Mouse (Mus musculus) adrenal gland, adult 18-20 months (tissue): ENCODE data around the gene Ctnnd1. TPM values are rescaled to one million over a fixed set of nuclear protein-coding genes. Genes with fewer than 3 reads are reported as not detected.
A peak's percentile ranks its signal among the peaks of the same experiment; 100 is the strongest.

ENCODE experiments used
- DNase-seq, 2 experiments: peaks; one replicate each; pipeline ENCODE4 v3.0.0; 2021 to 2022; ENCODE audit warnings: low spot score in 2 of 2
- total RNA-seq, 2 experiments: library from RNA; stranded (reverse); gene quantifications; 1 replicate in 1 of 2; 2 replicates in 1 of 2; pipeline ENCODE4 v1.2.3; 2021

Gene Ctnnd1
- total RNA-seq, 2 experiments from 2014 or later: 123 to 129 TPM

GRCm38 (mm10) chr2:84648369-84648768, 2.2 kb downstream of the Ctnnd1 start:
- DNase-seq: no peak

- no peak for DNase-seq
These were observed 3.5 kb downstream of the Ctnnd1 start for GRCm38 (mm10) chr2:84647051-84647568.

- no peak for DNase-seq
These were observed 4.4 kb downstream of the Ctnnd1 start for GRCm38 (mm10) chr2:84646138-84646537.

- no peak for DNase-seq
These were observed 9.7 kb downstream of the Ctnnd1 start for GRCm38 (mm10) chr2:84640833-84641232.

- no peak for DNase-seq
These were observed 11.9 kb downstream of the Ctnnd1 start for GRCm38 (mm10) chr2:84638428-84639220.

- no peak for DNase-seq
These were observed 13.0 kb downstream of the Ctnnd1 start for GRCm38 (mm10) chr2:84637452-84638165.

GRCm38 (mm10) chr2:84636231-84636741, 14.3 kb downstream of the Ctnnd1 start:
- no peak for DNase-seq

- peak; percentile 64 to 70 for DNase-seq
These were observed 15.0 kb downstream of the Ctnnd1 start for GRCm38 (mm10) chr2:84635611-84636010.

GRCm38 (mm10) chr2:84634934-84635482, 15.6 kb downstream of the Ctnnd1 start:
- DNase-seq: no peak

- no peak for DNase-seq
These were observed 16.6 kb downstream of the Ctnnd1 start for GRCm38 (mm10) chr2:84634006-84634405.

GRCm38 (mm10) chr2:84632999-84633398, 17.6 kb downstream of the Ctnnd1 start:
- no peak for DNase-seq

- no peak for DNase-seq
These were observed 18.6 kb downstream of the Ctnnd1 start for GRCm38 (mm10) chr2:84632001-84632400.

- DNase-seq: no peak
These were observed 23.5 kb downstream of the Ctnnd1 start for GRCm38 (mm10) chr2:84627036-84627435.

- DNase-seq: no peak
These were observed 24.1 kb downstream of the Ctnnd1 start for GRCm38 (mm10) chr2:84626366-84626975.

GRCm38 (mm10) chr2:84624201-84624600, 26.4 kb downstream of the Ctnnd1 start:
- no peak for DNase-seq

GRCm38 (mm10) chr2:84623428-84624119, 27.0 kb downstream of the Ctnnd1 start:
- no peak for DNase-seq

GRCm38 (mm10) chr2:84622668-84623067, 27.9 kb downstream of the Ctnnd1 start:
- DNase-seq: no peak

- DNase-seq: no peak
These were observed 30.8 kb downstream of the Ctnnd1 start for GRCm38 (mm10) chr2:84619646-84620340.

- no peak for DNase-seq
These were observed 31.7 kb downstream of the Ctnnd1 start for GRCm38 (mm10) chr2:84618914-84619313.
